Comparison of ENCODE assay signal across 17 mouse cellular contexts in genomic region chr3:124749314-124749713, GRCm38 (mm10).
"Had no signal": no experiment of that assay in that cellular context is flagged by ENCODE, and none has a peak within 500 bp of the region (broad histone marks: within the 10 kb centered on the region; RNA-seq: fewer than 3 reads in every experiment).

No protein-coding gene starts in this region.

- H3K9ac ChIP-seq: lung, embryonic 15.5 days; midbrain, embryonic 13.5 days; midbrain, embryonic 15.5 days; neural tube, embryonic 12.5 days; stomach, embryonic 15.5 days had no signal

- H3K27me3 ChIP-seq: lung, embryonic 15.5 days; megakaryocyte, embryonic 14.5 days; midbrain, embryonic 13.5 days; midbrain, embryonic 15.5 days; neural tube, embryonic 12.5 days; stomach, embryonic 15.5 days had no signal

- H3K36me3 ChIP-seq: lung, embryonic 15.5 days; midbrain, embryonic 13.5 days; midbrain, embryonic 15.5 days; neural tube, embryonic 12.5 days; stomach, embryonic 15.5 days had no signal

- H3K4me1 ChIP-seq: lung, embryonic 15.5 days; megakaryocyte, embryonic 14.5 days; midbrain, embryonic 13.5 days; midbrain, embryonic 15.5 days; neural tube, embryonic 12.5 days; stomach, embryonic 15.5 days had no signal

- H3K4me3 ChIP-seq: lung, embryonic 15.5 days; megakaryocyte, embryonic 14.5 days; midbrain, embryonic 13.5 days; midbrain, embryonic 15.5 days; neural tube, embryonic 12.5 days; stomach, embryonic 15.5 days had no signal

- ATAC-seq: lung, postnatal 0 days; midbrain, embryonic 13.5 days; midbrain, embryonic 15.5 days had no signal

- H3K4me2 ChIP-seq: lung, embryonic 15.5 days; midbrain, embryonic 11.5 days; midbrain, embryonic 13.5 days; midbrain, embryonic 15.5 days; neural tube, embryonic 12.5 days; stomach, embryonic 15.5 days had no signal

- H3K27ac ChIP-seq: lung, embryonic 15.5 days; macrophage; midbrain, embryonic 13.5 days; midbrain, embryonic 15.5 days; neural tube, embryonic 12.5 days; stomach, embryonic 15.5 days; stomach, postnatal 0 days had no signal

- DNase-seq: lung, adult 2 months; lung, postnatal 14 days; lung, postnatal 36 days; right cerebral cortex, postnatal 14 days; thymus, adult 2 months; thymus, postnatal 25 days; thymus, postnatal 4 days had no signal

- H3K9me3 ChIP-seq: lung, embryonic 15.5 days; megakaryocyte, embryonic 14.5 days; midbrain, embryonic 13.5 days; midbrain, embryonic 15.5 days; neural tube, embryonic 12.5 days; stomach, embryonic 15.5 days had no signal
